Mouse (Mus musculus) brain, embryonic 14.5 days (tissue): Measurements from ENCODE around the gene Tjp1.

ENCODE experiments used
- CTCF ChIP-seq: fragments of 200-500 bp; IDR thresholded peaks from 2 replicates; pipeline ENCODE4 v1.5.1; 2012; ENCODE audit warnings: inconsistent platforms, mild to moderate bottlenecking, moderate library complexity, borderline replicate concordance; ENCODE audit not compliant: insufficient read depth, insufficient read length; ENCODE audit errors: extremely low read depth
- POLR2A ChIP-seq: fragments of 200-500 bp; IDR thresholded peaks from 2 replicates; pipeline ENCODE4 v1.6.1; 2012; ENCODE audit warnings: mild to moderate bottlenecking, inconsistent platforms, borderline replicate concordance; ENCODE audit not compliant: poor library complexity, insufficient read depth, insufficient read length, severe bottlenecking; ENCODE audit errors: extremely low read depth

DNA sequence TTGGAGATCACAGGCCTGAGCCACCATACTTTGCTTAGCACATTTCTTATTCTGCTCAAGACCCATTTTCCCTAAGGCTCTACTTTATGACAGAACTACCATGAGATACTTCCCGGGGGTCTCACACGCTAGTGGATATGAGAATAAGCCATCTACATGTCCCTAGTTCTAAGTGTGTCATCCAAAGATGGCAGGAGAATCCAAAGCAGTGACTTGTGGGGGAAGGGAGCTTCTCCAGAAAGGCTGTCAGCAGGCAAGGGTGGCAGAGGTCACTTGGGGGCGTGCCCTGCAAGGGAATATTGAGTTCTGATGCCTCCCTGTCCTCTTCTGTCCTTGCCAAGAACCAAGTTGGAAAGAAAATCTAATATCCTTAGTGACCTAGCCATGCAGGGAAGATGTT lies 150.1 kb downstream of the Tjp1 start:
- TF ChIP-seq CTCF = no peak
- no peak for TF ChIP-seq POLR2A
